Mouse (Mus musculus): ENCODE results near the gene Zcchc18. TPM values are rescaled to one million over a fixed set of nuclear protein-coding genes. Genes with fewer than 3 reads are reported as not detected.

Gene Zcchc18
- polyA plus RNA-seq, 1 experiment: 219 TPM

GRCm38 (mm10) chrX:137031726-137032125 is 38.8 kb downstream of the Zcchc18 start:
- H3K27me3 ChIP-seq (ENCODE audit: control insufficient read depth, insufficient read depth, low read length): no peaks in the 10 kb centered on the region
- no peaks in the 10 kb centered on the region for H3K4me1 ChIP-seq (ENCODE audit: control insufficient read depth, insufficient read depth, low read length)
- TF ChIP-seq POLR2A (IDR thresholded peaks at IDR 0.05; ENCODE audit: borderline replicate concordance, insufficient read depth, low read length) (no peak), CTCF (IDR thresholded peaks at IDR 0.05; ENCODE audit: borderline replicate concordance, insufficient read depth, low read depth, low read length) (no peak)
- no peak for DNase-seq
- no peak overlapping the region for H3K27ac ChIP-seq (ENCODE audit: insufficient read depth, low read length)
- H3K4me3 ChIP-seq (replicated peaks; ENCODE audit: insufficient read depth, low read depth, low read length): no peak overlapping the region
- 89% methylated on average over 5 of the region's 5 CpGs for WGBS

GRCm38 (mm10) chrX:137034322-137034721 is 41.4 kb downstream of the Zcchc18 start:
- Histone ChIP-seq H3K4me1 (ENCODE audit: control insufficient read depth, insufficient read depth, low read length) (peaks cover 4% of the 10 kb centered on the region; the same call in 1 of the 2 replicates), H3K4me3 (replicated peaks; ENCODE audit: insufficient read depth, low read depth, low read length) (no peak overlapping the region), H3K27ac (ENCODE audit: insufficient read depth, low read length) (no peak overlapping the region), H3K27me3 (ENCODE audit: control insufficient read depth, insufficient read depth, low read length) (no peaks in the 10 kb centered on the region)
- 77% methylated on average over 4 of the region's 4 CpGs for WGBS
- TF ChIP-seq CTCF (IDR thresholded peaks at IDR 0.05; ENCODE audit: borderline replicate concordance, insufficient read depth, low read depth, low read length): no peak
- DNase-seq: no peak

GRCm38 (mm10) chrX:137037470-137037999 is 44.6 kb downstream of the Zcchc18 start:
- H3K4me1 ChIP-seq (ENCODE audit: control insufficient read depth, insufficient read depth, low read length): peaks cover 4% of the 10 kb centered on the region; the same call in 1 of the 2 replicates
- WGBS: 9% methylated on average over 12 of the region's 12 CpGs
- TF ChIP-seq CTCF (IDR thresholded peaks at IDR 0.05; ENCODE audit: borderline replicate concordance, insufficient read depth, low read depth, low read length) (no peak), POLR2A (IDR thresholded peaks at IDR 0.05; ENCODE audit: borderline replicate concordance, insufficient read depth, low read length) (no peak)
- peak overlapping the region; percentile 96; the same call in 1 of the 2 replicates for H3K27ac ChIP-seq (ENCODE audit: insufficient read depth, low read length)
- DNase-seq: peak in 1 of 2 experiments; percentile 9
- no peaks in the 10 kb centered on the region for H3K27me3 ChIP-seq (ENCODE audit: control insufficient read depth, insufficient read depth, low read length)
- H3K4me3 ChIP-seq (replicated peaks; ENCODE audit: insufficient read depth, low read depth, low read length): peak overlapping the region; percentile 99

GRCm38 (mm10) chrX:137038000-137038483 is 45.1 kb downstream of the Zcchc18 start, which contains the start of gene Slc25a53:
Gene Slc25a53, minus strand, starts transcription at chrX:137038302.
- Histone ChIP-seq H3K4me3 (replicated peaks; ENCODE audit: insufficient read depth, low read depth, low read length) (peak within 1 kb of the TSS; percentile 99), H3K27me3 (ENCODE audit: control insufficient read depth, insufficient read depth, low read length) (no peaks in the 10 kb centered on the region), H3K27ac (ENCODE audit: insufficient read depth, low read length) (peak within 1 kb of the TSS; percentile 96), H3K4me1 (ENCODE audit: control insufficient read depth, insufficient read depth, low read length) (peaks cover 4% of the 10 kb centered on the region; the same call in 1 of the 2 replicates)
- 10% methylated on average over 31 of the region's 31 CpGs for WGBS
- TF ChIP-seq CTCF (IDR thresholded peaks at IDR 0.05; ENCODE audit: borderline replicate concordance, insufficient read depth, low read depth, low read length): no peak
- TF ChIP-seq POLR2A (IDR thresholded peaks at IDR 0.05; ENCODE audit: borderline replicate concordance, insufficient read depth, low read length): peak; percentile 29; the same call in 1 of the 2 replicates
- DNase-seq: peak; percentile 85 to 86

GRCm38 (mm10) chrX:137038502-137038901 is 45.5 kb downstream of the Zcchc18 start:
- WGBS: 35% methylated on average over 7 of the region's 7 CpGs
- no peak for TF ChIP-seq CTCF (IDR thresholded peaks at IDR 0.05; ENCODE audit: borderline replicate concordance, insufficient read depth, low read depth, low read length)
- no peak for TF ChIP-seq POLR2A (IDR thresholded peaks at IDR 0.05; ENCODE audit: borderline replicate concordance, insufficient read depth, low read length)
- H3K4me3 ChIP-seq (replicated peaks; ENCODE audit: insufficient read depth, low read depth, low read length): peak overlapping the region; percentile 99
- no peaks in the 10 kb centered on the region for H3K27me3 ChIP-seq (ENCODE audit: control insufficient read depth, insufficient read depth, low read length)
- H3K4me1 ChIP-seq (ENCODE audit: control insufficient read depth, insufficient read depth, low read length): peaks cover 4% of the 10 kb centered on the region; the same call in 1 of the 2 replicates
- DNase-seq: no peak
- H3K27ac ChIP-seq (ENCODE audit: insufficient read depth, low read length): peak overlapping the region; percentile 96

Other genes with a start within 250 kb of the Zcchc18 start
- gene Morf4l2, start 249.5 kb upstream of the Zcchc18 start, polyA plus RNA-seq (2012; rRNA removed): 223 and 236 TPM in 2 replicates
- gene Glra4, start 213.0 kb upstream of the Zcchc18 start, polyA plus RNA-seq (2012; rRNA removed): 0.57 and 1.1 TPM in 2 replicates
- 1,881 and 2,386 TPM in 2 replicates for gene Plp1, start 170.5 kb upstream of the Zcchc18 start, polyA plus RNA-seq (2012; rRNA removed)
- 12.2 and 12.9 TPM in 2 replicates for gene Rab9b, start 124.4 kb upstream of the Zcchc18 start, polyA plus RNA-seq (2012; rRNA removed)
- gene H2bfm, start 65.8 kb upstream of the Zcchc18 start, polyA plus RNA-seq (2012; rRNA removed): not detected in 2 replicates
- 18.5 and 19.8 TPM in 2 replicates for gene Tmsb15b2, start 17.7 kb upstream of the Zcchc18 start, polyA plus RNA-seq (2012; rRNA removed)
- gene Tmsb15l, start 16.3 kb upstream of the Zcchc18 start, polyA plus RNA-seq (2012; rRNA removed): 6.4 and 7.7 TPM in 2 replicates
- gene Tmsb15b1, start 16.3 kb upstream of the Zcchc18 start, polyA plus RNA-seq (2012; rRNA removed): 13.2 and 15.0 TPM in 2 replicates
- gene Slc25a53, start 45.1 kb downstream of the Zcchc18 start, polyA plus RNA-seq (2012; rRNA removed): 15.9 and 17.3 TPM in 2 replicates
- 4.2 and 4.9 TPM in 2 replicates for gene Fam199x, start 56.4 kb downstream of the Zcchc18 start, polyA plus RNA-seq (2012; rRNA removed)
- gene Esx1, start 128.9 kb downstream of the Zcchc18 start, polyA plus RNA-seq (2012; rRNA removed): not detected in 2 replicates

Measured in cerebellum, adult 2 months (tissue).